Mouse (Mus musculus) liver, adult 2 months (tissue): ENCODE measurements around the gene Spag17. TPM values are rescaled to one million over a fixed set of nuclear protein-coding genes. Genes with fewer than 3 reads are reported as not detected.

Experiments
- DNase-seq: peaks from one replicate; pipeline ENCODE4 v3.0.0-alpha.2; 2011; ENCODE audit warnings: low read depth, low spot score; ENCODE audit errors: extremely low read depth
- H3K27ac ChIP-seq: fragments of 200-500 bp; replicated peaks from 2 replicates; pipeline ENCODE4 v1.5.1; 2012; ENCODE audit warnings: low read depth, mild to moderate bottlenecking, control low read depth, inconsistent platforms, low read length; ENCODE audit not compliant: insufficient read depth
- H3K27me3 ChIP-seq: fragments of 200-500 bp; 2 replicates; pipeline ENCODE4 v1.6.1; 2012; ENCODE audit warnings: mild to moderate bottlenecking, moderate library complexity, low read length, inconsistent platforms; ENCODE audit not compliant: control insufficient read depth, insufficient read depth
- H3K36me3 ChIP-seq: fragments of 200-500 bp; 2 replicates; pipeline ENCODE4 v1.6.1; 2012; ENCODE audit warnings: low read length, inconsistent platforms; ENCODE audit not compliant: control insufficient read depth, insufficient read depth
- H3K4me1 ChIP-seq: fragments of 200-500 bp; 2 replicates; pipeline ENCODE4 v1.6.1; 2011; ENCODE audit warnings: low read length; ENCODE audit not compliant: control insufficient read depth, insufficient read depth
- H3K4me3 ChIP-seq: fragments of 200-500 bp; 2 replicates; pipeline ENCODE4 v1.5.1; 2011; ENCODE audit warnings: low read depth, mild to moderate bottlenecking, control low read depth, low read length, moderate library complexity; ENCODE audit not compliant: insufficient read depth
- H3K79me2 ChIP-seq: fragments of 200-500 bp; 2 replicates; pipeline ENCODE4 v1.6.1; 2012; ENCODE audit warnings: inconsistent platforms, mild to moderate bottlenecking, low read length, moderate library complexity; ENCODE audit not compliant: control insufficient read depth, insufficient read depth
- H3K9ac ChIP-seq: fragments of 200-500 bp; 2 replicates; pipeline ENCODE4 v1.6.1; 2012; ENCODE audit warnings: low read depth, mild to moderate bottlenecking, control low read depth, inconsistent platforms, low read length
- CTCF ChIP-seq: fragments of 200-500 bp; IDR thresholded peaks from 2 replicates; pipeline ENCODE4 v1.5.1; 2011; ENCODE audit warnings: low read depth, low read length, control low read depth
- POLR2A ChIP-seq: fragments of 200-500 bp; IDR thresholded peaks from 2 replicates; pipeline ENCODE4 v1.6.1; 2011; ENCODE audit warnings: low read length, control low read depth; ENCODE audit not compliant: insufficient read depth; ENCODE audit errors: extremely low read depth
- WGBS: fragments of 180-500 bp; shearing (Covaris S2); methylation state at CpG from one replicate; pipeline ENCODE4 v1.1.7; 2018; 5-methylcytosine and 5-hydroxymethylcytosine counted together
- polyA plus RNA-seq: library from polyadenylated mRNA; depleted of rRNA; stranded (reverse); fragments of >200 nt; gene quantifications from 2 replicates; pipeline ENCODE4 v1.2.3, GENCODE M21; 2012
- total RNA-seq: library from RNA; depleted of rRNA; stranded (reverse); fragments of >200 nt; gene quantifications from 2 replicates; pipeline ENCODE4 v1.2.3, GENCODE M21; 2014

The Spag17 gene
- total and polyA plus RNA-seq, 2 experiments, result under 0.01 to 0.05 TPM

- TF ChIP-seq POLR2A (no peak), CTCF (no peak)
- 90% methylated on average over 8 of the region's 8 CpGs for WGBS
- no peaks in the 10 kb centered on the region for H3K27me3 ChIP-seq
Observed at GRCm38 (mm10) chr3:99913809-99914439, 28.7 kb downstream of the Spag17 start.

GRCm38 (mm10) chr3:99922944-99923343 lies 37.7 kb downstream of the Spag17 start:
- no peak overlapping the region for H3K27ac ChIP-seq
- no peaks in the 10 kb centered on the region for H3K79me2 ChIP-seq
- H3K27me3 ChIP-seq, result no peaks in the 10 kb centered on the region; the same call in 1 of the 2 replicates
- H3K36me3 ChIP-seq, result no peaks in the 10 kb centered on the region
- H3K4me1 ChIP-seq, result no peaks in the 10 kb centered on the region
- no peak overlapping the region for H3K9ac ChIP-seq
- no peak for DNase-seq
- no peak overlapping the region for H3K4me3 ChIP-seq
- TF ChIP-seq POLR2A (no peak), CTCF (no peak)
- 82% methylated on average over 3 of the region's 3 CpGs for WGBS

More at GRCm38 (mm10) chr3:99913809-99914439, 28.7 kb downstream of the Spag17 start:
- Histone ChIP-seq H3K4me1 (no peaks in the 10 kb centered on the region), H3K4me3 (no peak overlapping the region), H3K36me3 (no peaks in the 10 kb centered on the region), H3K79me2 (no peaks in the 10 kb centered on the region), H3K9ac (no peak overlapping the region), H3K27ac (no peak overlapping the region)
- no peak for DNase-seq

GRCm38 (mm10) chr3:99930920-99931620 lies 45.9 kb downstream of the Spag17 start:
- H3K27ac ChIP-seq, result no peak overlapping the region
- H3K4me3 ChIP-seq, result no peak overlapping the region
- no peak for DNase-seq

GRCm38 (mm10) chr3:99936159-99936558 lies 51.0 kb downstream of the Spag17 start:
- Histone ChIP-seq H3K27me3 (0 out of 2 replicates have a peak, but pooled peaks cover 3% of the 10 kb centered on the region), H3K27ac (no peak overlapping the region), H3K4me3 (no peak overlapping the region), H3K9ac (no peak overlapping the region), H3K79me2 (no peaks in the 10 kb centered on the region), H3K36me3 (no peaks in the 10 kb centered on the region), H3K4me1 (no peaks in the 10 kb centered on the region)
- DNase-seq, result no peak
- TF ChIP-seq CTCF (no peak), POLR2A (no peak)
- WGBS, result 39% methylated on average over 1 of the region's 1 CpGs

More at GRCm38 (mm10) chr3:99930920-99931620, 45.9 kb downstream of the Spag17 start:
- WGBS, result 75% methylated on average over 12 of the region's 12 CpGs
- no peaks in the 10 kb centered on the region for H3K4me1 ChIP-seq
- 0 out of 2 replicates have a peak, but pooled peaks cover 5% of the 10 kb centered on the region for H3K27me3 ChIP-seq
- H3K9ac ChIP-seq, result no peak overlapping the region
- H3K79me2 ChIP-seq, result no peaks in the 10 kb centered on the region
- no peak for TF ChIP-seq POLR2A
- H3K36me3 ChIP-seq, result no peaks in the 10 kb centered on the region

GRCm38 (mm10) chr3:99938611-99939286 lies 53.5 kb downstream of the Spag17 start:
- Histone ChIP-seq H3K4me3 (no peak overlapping the region), H3K4me1 (no peaks in the 10 kb centered on the region), H3K27me3 (0 out of 2 replicates have a peak, but pooled peaks cover 3% of the 10 kb centered on the region), H3K36me3 (no peaks in the 10 kb centered on the region), H3K9ac (no peak overlapping the region), H3K79me2 (no peaks in the 10 kb centered on the region), H3K27ac (no peak overlapping the region)
- WGBS, result 35% methylated on average over 8 of the region's 8 CpGs
- peak; percentile 20 for DNase-seq
- no peak for TF ChIP-seq POLR2A
- no peak for TF ChIP-seq CTCF
